Mouse (Mus musculus) stomach, embryonic 15.5 days (tissue): ENCODE data around the gene Prkch. TPM values are rescaled to one million over a fixed set of nuclear protein-coding genes. Genes with fewer than 3 reads are reported as not detected.

Source experiments
- ATAC-seq: fragments of 200-750 bp; cut with Nextera tagmentation; 2 replicates; pipeline ENCODE4 v1.8.0; 2017; ENCODE audit warnings: low read depth, moderate number of reproducible peaks, moderate TSS enrichment; ENCODE audit not compliant: insufficient read depth, low FRiP score
- H3K27ac ChIP-seq: fragments of 300-500 bp; sonication (generic); 2 replicates; pipeline ENCODE4 v1.5.1; 2015; ENCODE audit warnings: mild to moderate bottlenecking, inconsistent platforms
- H3K27me3 ChIP-seq: fragments of 300-500 bp; sonication (generic); replicated peaks from 2 replicates; pipeline ENCODE4 v1.6.1; 2015; ENCODE audit warnings: inconsistent platforms
- H3K36me3 ChIP-seq: fragments of 300-500 bp; sonication (generic); 2 replicates; pipeline ENCODE4 v1.6.1; 2015; ENCODE audit warnings: inconsistent platforms
- H3K4me1 ChIP-seq: fragments of 300-500 bp; sonication (generic); 2 replicates; pipeline ENCODE4 v1.6.1; 2015; ENCODE audit warnings: inconsistent platforms
- H3K4me2 ChIP-seq: fragments of 300-500 bp; sonication (generic); 2 replicates; pipeline ENCODE4 v1.6.1; 2015; ENCODE audit warnings: mild to moderate bottlenecking, inconsistent platforms
- H3K4me3 ChIP-seq: fragments of 300-500 bp; sonication (generic); replicated peaks from 2 replicates; pipeline ENCODE4 v1.5.1; 2015; ENCODE audit warnings: inconsistent platforms
- H3K9ac ChIP-seq: fragments of 300-500 bp; sonication (generic); 2 replicates; pipeline ENCODE4 v1.6.1; 2015; ENCODE audit warnings: inconsistent platforms
- H3K9me3 ChIP-seq: fragments of 300-500 bp; sonication (generic); 2 replicates; pipeline ENCODE4 v1.6.1; 2016; ENCODE audit warnings: inconsistent platforms
- WGBS: fragments of 180-500 bp; shearing (Covaris S2); methylation state at CpG from one replicate; pipeline ENCODE4 v1.1.7; 2015; 5-methylcytosine and 5-hydroxymethylcytosine counted together
- polyA plus RNA-seq: library from polyadenylated mRNA; unstranded; fragments of >200 nt; fragmentation: Nextera tagmentation; extraction: Ambion mirVana; gene quantifications from 2 replicates; pipeline ENCODE4 v1.2.1, GENCODE M21; 2015

The Prkch gene
- polyA plus RNA-seq, 1 experiment from 2014 or later = 11.9 TPM

DNA sequence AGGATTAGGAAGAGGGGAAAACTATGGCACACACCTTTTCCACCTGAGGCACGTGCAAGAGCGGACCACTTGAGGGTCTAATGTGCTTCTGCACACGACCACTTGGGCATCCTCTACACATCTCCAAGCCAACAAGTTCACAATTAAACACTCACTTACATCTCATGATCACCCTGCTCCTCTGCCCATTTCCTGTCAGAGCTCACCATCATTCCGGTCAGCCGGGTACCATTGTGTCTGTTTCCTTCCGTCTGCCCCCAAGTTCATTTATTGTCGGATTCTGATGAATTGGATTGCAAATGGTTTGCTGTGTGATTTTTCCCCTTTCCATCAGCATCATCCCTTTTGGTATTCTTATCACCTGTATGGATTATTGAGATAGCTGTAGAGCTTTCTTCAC, 18.4 kb downstream of the Prkch start:
- no peak overlapping the region for H3K9ac ChIP-seq
- H3K4me3 ChIP-seq = no peak overlapping the region
- no peaks in the 10 kb centered on the region for H3K36me3 ChIP-seq
- H3K27me3 ChIP-seq = no peaks in the 10 kb centered on the region
- no peak overlapping the region for H3K4me2 ChIP-seq
- H3K27ac ChIP-seq = no peak overlapping the region
- H3K4me1 ChIP-seq = 0 out of 2 replicates have a peak, but pooled peaks cover 4% of the 10 kb centered on the region
- ATAC-seq = no peak
- no peaks in the 10 kb centered on the region for H3K9me3 ChIP-seq
- WGBS = 84% methylated on average over 7 of the region's 7 CpGs

DNA sequence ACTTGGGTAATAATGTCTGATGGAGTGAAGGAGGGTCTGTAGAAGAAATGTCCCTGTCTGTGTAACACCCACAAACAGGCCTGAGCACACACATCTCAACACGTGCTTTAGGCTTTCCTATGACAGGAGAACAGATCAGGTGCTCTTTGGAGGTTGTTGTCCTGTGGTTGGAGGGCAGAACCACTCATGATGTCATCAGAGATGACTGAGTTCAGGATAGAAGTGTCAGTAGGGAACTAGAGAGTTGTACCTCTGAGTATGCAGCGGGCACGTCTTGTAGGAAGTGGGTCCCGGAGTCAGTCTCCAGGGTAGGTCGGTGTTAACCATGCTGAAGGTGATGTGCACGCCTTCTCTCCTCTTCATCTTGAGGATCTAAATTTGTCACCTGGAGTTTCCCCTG, 19.1 kb downstream of the Prkch start:
- Histone ChIP-seq H3K4me1 (0 out of 2 replicates have a peak, but pooled peaks cover 5% of the 10 kb centered on the region), H3K27me3 (no peaks in the 10 kb centered on the region), H3K9me3 (no peaks in the 10 kb centered on the region), H3K27ac (no peak overlapping the region), H3K4me2 (no peak overlapping the region), H3K9ac (no peak overlapping the region), H3K36me3 (no peaks in the 10 kb centered on the region), H3K4me3 (no peak overlapping the region)
- no peak for ATAC-seq
- 90% methylated on average over 6 of the region's 6 CpGs for WGBS

DNA sequence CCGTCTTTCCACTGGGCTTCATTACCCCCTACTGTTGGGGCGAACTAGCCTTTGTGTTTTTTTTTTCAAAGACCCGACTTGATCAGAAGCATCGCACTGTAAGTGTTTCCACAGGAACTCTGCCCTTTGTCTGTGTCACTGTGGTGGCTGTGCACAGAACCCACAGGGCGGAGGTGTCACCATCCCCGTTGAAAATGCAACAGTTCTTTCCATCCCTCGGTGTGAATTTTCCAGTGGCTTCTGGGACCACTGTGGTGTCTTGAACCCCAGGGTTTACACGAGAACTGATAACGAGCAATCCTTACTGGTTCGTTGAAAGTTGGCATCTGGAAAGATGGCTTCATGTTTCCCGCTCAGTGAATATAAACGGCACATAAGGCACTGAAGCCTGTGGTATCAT, 20.2 kb downstream of the Prkch start:
- no peak overlapping the region for H3K4me3 ChIP-seq
- WGBS = 71% methylated on average over 12 of the region's 12 CpGs

GRCm38 (mm10) chr12:73605174-73605573, 20.6 kb downstream of the Prkch start:
- Histone ChIP-seq H3K9me3 (no peaks in the 10 kb centered on the region), H3K9ac (no peak overlapping the region), H3K27ac (no peak overlapping the region), H3K27me3 (no peaks in the 10 kb centered on the region), H3K4me3 (no peak overlapping the region), H3K36me3 (no peaks in the 10 kb centered on the region), H3K4me2 (no peak overlapping the region), H3K4me1 (0 out of 2 replicates have a peak, but pooled peaks cover 5% of the 10 kb centered on the region)
- ATAC-seq = no peak
- 60% methylated on average over 4 of the region's 4 CpGs for WGBS

More for the DNA sequence above, 20.2 kb downstream of the Prkch start:
- Histone ChIP-seq H3K9ac (no peak overlapping the region), H3K27me3 (no peaks in the 10 kb centered on the region), H3K27ac (no peak overlapping the region), H3K36me3 (no peaks in the 10 kb centered on the region), H3K4me1 (0 out of 2 replicates have a peak, but pooled peaks cover 5% of the 10 kb centered on the region), H3K9me3 (no peaks in the 10 kb centered on the region), H3K4me2 (no peak overlapping the region)
- no peak for ATAC-seq

DNA sequence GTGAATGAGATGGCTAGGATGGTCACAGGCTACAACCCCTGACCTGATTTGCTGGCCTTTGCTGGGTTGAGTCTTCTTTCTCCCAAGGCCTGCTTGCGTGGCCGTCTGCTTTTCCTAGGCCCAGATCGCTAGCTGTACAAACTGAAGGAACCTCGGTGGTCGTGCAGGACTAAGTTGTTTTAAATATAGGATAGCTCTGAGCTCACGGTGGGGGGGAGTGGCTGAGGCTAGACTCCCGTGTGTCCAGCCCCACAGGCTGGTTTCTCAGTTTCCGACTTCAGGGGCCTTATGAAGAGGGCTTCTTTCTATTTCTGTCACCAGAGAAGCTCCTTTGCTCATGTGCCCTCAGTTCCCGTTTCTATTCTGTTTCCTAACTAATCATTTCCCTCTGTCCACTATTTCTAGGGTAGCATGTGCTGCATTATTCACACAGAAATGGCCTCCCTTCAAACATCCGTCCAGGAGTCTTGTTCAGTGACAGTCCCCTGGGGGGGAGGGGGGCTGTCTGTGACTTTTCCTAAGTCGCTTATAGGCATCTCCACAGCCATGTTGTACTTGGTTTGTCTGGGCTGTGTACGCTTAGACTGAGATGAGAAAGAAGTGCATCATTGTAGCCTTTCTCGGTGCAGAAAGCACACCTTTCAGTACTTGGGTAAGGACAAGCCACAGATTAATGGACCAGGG, 22.9 kb downstream of the Prkch start:
- H3K4me1 ChIP-seq = 0 out of 2 replicates have a peak, but pooled peaks cover 7% of the 10 kb centered on the region
- H3K4me3 ChIP-seq = no peak overlapping the region
- H3K27me3 ChIP-seq = no peaks in the 10 kb centered on the region
- H3K4me2 ChIP-seq = no peak overlapping the region
- no peak overlapping the region for H3K9ac ChIP-seq
- no peaks in the 10 kb centered on the region for H3K9me3 ChIP-seq
- H3K27ac ChIP-seq = no peak overlapping the region
- H3K36me3 ChIP-seq = no peaks in the 10 kb centered on the region
- WGBS = 41% methylated on average over 13 of the region's 13 CpGs
- ATAC-seq = no peak

GRCm38 (mm10) chr12:73608065-73608397, 23.4 kb downstream of the Prkch start:
- 0 out of 2 replicates have a peak, but pooled peaks cover 8% of the 10 kb centered on the region for H3K4me1 ChIP-seq
- H3K27ac ChIP-seq = no peak overlapping the region
- H3K4me3 ChIP-seq = no peak overlapping the region
- ATAC-seq = no peak
- H3K9ac ChIP-seq = no peak overlapping the region
- no peaks in the 10 kb centered on the region for H3K9me3 ChIP-seq
- H3K27me3 ChIP-seq = no peaks in the 10 kb centered on the region
- 17% methylated on average over 4 of the region's 4 CpGs for WGBS
- no peaks in the 10 kb centered on the region for H3K36me3 ChIP-seq
- no peak overlapping the region for H3K4me2 ChIP-seq

GRCm38 (mm10) chr12:73609262-73609661, 24.7 kb downstream of the Prkch start:
- no peaks in the 10 kb centered on the region for H3K9me3 ChIP-seq
- 72% methylated on average over 3 of the region's 3 CpGs for WGBS

GRCm38 (mm10) chr12:73609676-73610545, 25.3 kb downstream of the Prkch start:
- H3K4me1 ChIP-seq = 0 out of 2 replicates have a peak, but pooled peaks cover 8% of the 10 kb centered on the region
- no peak for ATAC-seq
- H3K9me3 ChIP-seq = no peaks in the 10 kb centered on the region
- no peaks in the 10 kb centered on the region for H3K27me3 ChIP-seq
- H3K4me3 ChIP-seq = no peak overlapping the region
- WGBS = 78% methylated on average over 18 of the region's 18 CpGs
- H3K27ac ChIP-seq = no peak overlapping the region
- no peak overlapping the region for H3K9ac ChIP-seq
- H3K36me3 ChIP-seq = no peaks in the 10 kb centered on the region
- no peak overlapping the region for H3K4me2 ChIP-seq

More at GRCm38 (mm10) chr12:73609262-73609661, 24.7 kb downstream of the Prkch start:
- Histone ChIP-seq H3K4me3 (no peak overlapping the region), H3K9ac (no peak overlapping the region), H3K27me3 (no peaks in the 10 kb centered on the region), H3K27ac (no peak overlapping the region), H3K4me1 (0 out of 2 replicates have a peak, but pooled peaks cover 8% of the 10 kb centered on the region), H3K4me2 (no peak overlapping the region), H3K36me3 (no peaks in the 10 kb centered on the region)
- ATAC-seq = no peak

GRCm38 (mm10) chr12:73610831-73611370, 26.3 kb downstream of the Prkch start:
- WGBS = 70% methylated on average over 8 of the region's 8 CpGs
- no peak overlapping the region for H3K4me2 ChIP-seq
- H3K9me3 ChIP-seq = no peaks in the 10 kb centered on the region
- no peaks in the 10 kb centered on the region for H3K27me3 ChIP-seq
- no peaks in the 10 kb centered on the region for H3K36me3 ChIP-seq
- H3K9ac ChIP-seq = no peak overlapping the region
- no peak overlapping the region for H3K27ac ChIP-seq
- 0 out of 2 replicates have a peak, but pooled peaks cover 8% of the 10 kb centered on the region for H3K4me1 ChIP-seq
- ATAC-seq = no peak
- no peak overlapping the region for H3K4me3 ChIP-seq

DNA sequence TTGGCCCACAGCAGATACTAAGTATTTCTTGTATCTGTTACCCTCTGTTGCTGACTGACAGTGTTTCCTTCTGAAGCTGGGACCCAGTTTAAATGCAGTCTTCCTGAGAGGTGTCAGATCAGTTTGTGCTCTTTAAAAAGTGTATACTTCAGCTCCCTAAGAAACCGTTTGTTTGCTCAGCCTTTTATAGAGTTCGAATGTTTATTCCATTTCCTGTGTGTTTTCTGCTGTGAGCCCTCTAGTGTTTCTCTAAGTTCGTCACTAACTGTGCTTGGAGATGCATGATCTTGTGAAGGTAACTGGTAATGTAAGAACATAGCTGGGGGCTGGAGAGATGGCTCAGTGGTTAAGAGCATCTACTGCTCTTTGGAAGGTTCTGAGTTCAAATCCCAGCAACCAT, 27.1 kb downstream of the Prkch start:
- no peak overlapping the region for H3K9ac ChIP-seq
- no peak overlapping the region for H3K27ac ChIP-seq
- 0 out of 2 replicates have a peak, but pooled peaks cover 8% of the 10 kb centered on the region for H3K4me1 ChIP-seq
- H3K4me3 ChIP-seq = no peak overlapping the region
- WGBS = 70% methylated on average over 3 of the region's 3 CpGs
- H3K4me2 ChIP-seq = no peak overlapping the region
- H3K27me3 ChIP-seq = no peaks in the 10 kb centered on the region
- ATAC-seq = no peak
- H3K36me3 ChIP-seq = no peaks in the 10 kb centered on the region
- H3K9me3 ChIP-seq = no peaks in the 10 kb centered on the region

DNA sequence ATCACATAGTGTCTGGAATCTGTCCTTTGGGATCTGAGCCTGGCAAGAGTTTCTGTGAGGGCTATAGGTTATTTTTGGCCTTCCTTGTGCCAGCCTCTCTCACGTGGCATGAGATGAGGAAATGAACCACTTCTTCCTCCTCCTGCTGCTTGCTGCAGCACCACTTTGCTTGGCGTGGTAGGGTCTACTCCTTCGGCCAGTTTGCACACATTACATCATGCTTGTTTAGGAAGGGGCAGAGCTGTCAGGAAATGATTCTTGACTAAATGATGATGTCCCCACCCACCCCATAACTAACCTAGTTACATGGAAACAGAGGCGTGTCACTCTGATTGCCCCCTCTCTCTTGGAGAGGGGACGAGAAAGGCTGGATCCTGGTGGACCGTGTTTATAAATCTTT, 28.6 kb downstream of the Prkch start:
- Histone ChIP-seq H3K27me3 (no peaks in the 10 kb centered on the region), H3K9ac (no peak overlapping the region), H3K27ac (no peak overlapping the region), H3K4me1 (0 out of 2 replicates have a peak, but pooled peaks cover 3% of the 10 kb centered on the region), H3K36me3 (no peaks in the 10 kb centered on the region), H3K4me2 (no peak overlapping the region), H3K9me3 (no peaks in the 10 kb centered on the region), H3K4me3 (no peak overlapping the region)
- WGBS = 67% methylated on average over 6 of the region's 6 CpGs
- no peak for ATAC-seq

GRCm38 (mm10) chr12:73617652-73618051, 33.1 kb downstream of the Prkch start:
- H3K4me2 ChIP-seq = peak overlapping the region; percentile 41; the same call in 1 of the 2 replicates
- H3K27me3 ChIP-seq = no peaks in the 10 kb centered on the region
- WGBS = 45% methylated on average over 10 of the region's 10 CpGs
- H3K4me3 ChIP-seq = no peak overlapping the region
- no peaks in the 10 kb centered on the region for H3K36me3 ChIP-seq
- H3K27ac ChIP-seq = peak overlapping the region; percentile 54; the same call in 1 of the 2 replicates
- no peaks in the 10 kb centered on the region for H3K4me1 ChIP-seq
- no peak overlapping the region for H3K9ac ChIP-seq
- no peaks in the 10 kb centered on the region for H3K9me3 ChIP-seq
- ATAC-seq = peak; percentile 85
